Mouse (Mus musculus) lung, embryonic 15.5 days (tissue): ENCODE data around the gene Slc22a7. TPM values are rescaled to one million over a fixed set of nuclear protein-coding genes. Genes with fewer than 3 reads are reported as not detected.

ENCODE experiments used
- ATAC-seq: fragments of 200-750 bp; cut with Nextera tagmentation; 2 replicates; pipeline ENCODE4 v1.8.0; 2017; ENCODE audit warnings: moderate number of reproducible peaks, borderline replicate concordance; ENCODE audit not compliant: low FRiP score, low TSS enrichment; ENCODE audit errors: extremely low read depth
- H3K27ac ChIP-seq: fragments of 300-500 bp; sonication (generic); 2 replicates; pipeline ENCODE4 v1.5.1; 2015; ENCODE audit warnings: moderate library complexity, mild to moderate bottlenecking, inconsistent platforms
- H3K27me3 ChIP-seq: fragments of 300-500 bp; sonication (generic); 2 replicates; pipeline ENCODE4 v1.6.1; 2015; ENCODE audit warnings: inconsistent platforms
- H3K36me3 ChIP-seq: fragments of 300-500 bp; sonication (generic); 2 replicates; pipeline ENCODE4 v1.6.1; 2015; ENCODE audit warnings: inconsistent platforms
- H3K4me1 ChIP-seq: fragments of 300-500 bp; sonication (generic); 2 replicates; pipeline ENCODE4 v1.6.1; 2015; ENCODE audit warnings: inconsistent platforms
- H3K4me2 ChIP-seq: fragments of 300-500 bp; sonication (generic); 2 replicates; pipeline ENCODE4 v1.6.1; 2015; ENCODE audit warnings: inconsistent platforms, mild to moderate bottlenecking, moderate library complexity
- H3K4me3 ChIP-seq: fragments of 300-500 bp; sonication (generic); 2 replicates; pipeline ENCODE4 v1.5.1; 2015; ENCODE audit warnings: mild to moderate bottlenecking, inconsistent platforms
- H3K9ac ChIP-seq: fragments of 300-500 bp; sonication (generic); 2 replicates; pipeline ENCODE4 v1.6.1; 2015; ENCODE audit warnings: inconsistent platforms
- H3K9me3 ChIP-seq: fragments of 300-500 bp; sonication (generic); 2 replicates; pipeline ENCODE4 v1.6.1; 2016; ENCODE audit warnings: inconsistent platforms
- WGBS: fragments of 180-500 bp; shearing (Covaris S2); methylation state at CpG from one replicate; pipeline ENCODE4 v1.1.7; 2015; 5-methylcytosine and 5-hydroxymethylcytosine counted together
- polyA plus RNA-seq: library from polyadenylated mRNA; unstranded; fragments of >200 nt; fragmentation: Nextera tagmentation; extraction: Ambion mirVana; gene quantifications from 2 replicates; pipeline ENCODE4 v1.2.1, GENCODE M21; 2015

Slc22a7 gene
- polyA plus RNA-seq, 1 experiment from 2014 or later = 0.29 TPM

DNA sequence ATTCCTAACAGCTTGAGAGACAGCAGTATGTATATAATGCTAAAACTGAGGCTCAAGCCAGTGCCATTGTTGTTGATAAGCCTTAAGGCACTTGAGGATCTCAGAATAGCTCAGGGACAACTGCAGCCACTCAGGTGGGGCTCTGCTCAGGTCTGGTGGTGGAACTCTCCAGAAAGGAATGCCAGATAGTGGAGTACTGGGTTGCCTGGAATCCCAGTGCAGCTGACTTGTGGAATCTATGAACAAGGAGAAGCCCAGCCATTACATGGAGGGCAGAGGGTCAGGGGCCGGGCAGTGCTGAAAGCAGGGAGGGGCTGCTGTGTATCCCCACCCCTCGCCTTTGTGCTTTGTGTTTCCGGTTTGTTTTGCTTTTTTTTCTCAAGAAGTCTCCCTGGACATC, 20.2 kb upstream of the Slc22a7 start:
- no peak overlapping the region for H3K27ac ChIP-seq
- H3K4me1 ChIP-seq = peaks cover 34% of the 10 kb centered on the region
- peaks cover 89% of the 10 kb centered on the region for H3K27me3 ChIP-seq
- H3K36me3 ChIP-seq = no peaks in the 10 kb centered on the region
- H3K4me2 ChIP-seq = no peak overlapping the region
- whole genome bisulfite sequencing = 15% methylated on average over 3 of the region's 3 CpGs
- no peak for ATAC-seq
- H3K9me3 ChIP-seq = no peaks in the 10 kb centered on the region
- H3K9ac ChIP-seq = no peak overlapping the region
- no peak overlapping the region for H3K4me3 ChIP-seq

- Histone ChIP-seq H3K36me3 (no peaks in the 10 kb centered on the region), H3K27me3 (peaks cover 91% of the 10 kb centered on the region), H3K9me3 (no peaks in the 10 kb centered on the region), H3K4me3 (no peak overlapping the region), H3K9ac (no peak overlapping the region), H3K27ac (no peak overlapping the region), H3K4me2 (no peak overlapping the region), H3K4me1 (peaks cover 34% of the 10 kb centered on the region)
- no peak for ATAC-seq
- 11% methylated on average over 10 of the region's 10 CpGs for WGBS
Observed at GRCm38 (mm10) chr17:46457791-46458190, 19.5 kb upstream of the Slc22a7 start.

GRCm38 (mm10) chr17:46455110-46455691, 16.9 kb upstream of the Slc22a7 start:
- WGBS = under 1% methylated on average over 33 of the region's 33 CpGs
- Histone ChIP-seq H3K9ac (peak overlapping the region; percentile 23; the same call in 1 of the 2 replicates), H3K4me1 (peaks cover 23% of the 10 kb centered on the region), H3K27ac (no peak overlapping the region), H3K4me3 (peak overlapping the region; percentile 37), H3K27me3 (peaks cover 74% of the 10 kb centered on the region), H3K9me3 (no peaks in the 10 kb centered on the region), H3K4me2 (peak overlapping the region; percentile 80), H3K36me3 (no peaks in the 10 kb centered on the region)
- ATAC-seq = peak; percentile 43; the same call in 1 of the 2 replicates

DNA sequence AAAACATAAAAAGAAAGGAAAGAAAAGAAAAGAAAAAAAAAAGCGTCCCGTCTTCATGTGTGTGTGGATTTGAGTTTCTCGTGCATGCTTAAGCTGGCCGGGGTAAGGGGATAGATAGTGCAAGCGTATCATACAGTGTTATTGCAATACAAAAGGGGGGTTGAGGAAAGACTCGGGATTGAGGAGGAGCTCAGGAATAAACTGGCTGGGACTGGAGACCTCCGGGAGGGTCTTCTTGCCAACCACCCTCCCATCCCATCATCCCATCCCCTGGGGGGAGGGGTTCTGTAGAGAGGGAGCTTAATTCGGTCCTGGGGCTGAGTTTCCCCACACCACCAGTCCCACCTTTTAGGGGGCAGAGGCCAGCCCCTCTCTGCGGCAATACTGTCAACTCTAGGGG, 16.3 kb upstream of the Slc22a7 start:
- H3K9me3 ChIP-seq = no peaks in the 10 kb centered on the region
- no peaks in the 10 kb centered on the region for H3K36me3 ChIP-seq
- no peak overlapping the region for H3K9ac ChIP-seq
- peaks cover 21% of the 10 kb centered on the region for H3K4me1 ChIP-seq
- H3K27me3 ChIP-seq = peaks cover 68% of the 10 kb centered on the region
- ATAC-seq = no peak
- peak overlapping the region; percentile 80 for H3K4me2 ChIP-seq
- 1% methylated on average over 9 of the region's 9 CpGs for WGBS
- peak overlapping the region; percentile 37 for H3K4me3 ChIP-seq
- H3K27ac ChIP-seq = no peak overlapping the region

GRCm38 (mm10) chr17:46453970-46454411, 15.7 kb upstream of the Slc22a7 start:
- Histone ChIP-seq H3K36me3 (no peaks in the 10 kb centered on the region), H3K4me1 (peaks cover 21% of the 10 kb centered on the region), H3K4me3 (peak overlapping the region; percentile 37), H3K27me3 (peaks cover 62% of the 10 kb centered on the region), H3K27ac (no peak overlapping the region), H3K9me3 (no peaks in the 10 kb centered on the region), H3K4me2 (peak overlapping the region; percentile 80), H3K9ac (0 out of 2 replicates have a peak overlapping the region, but pooled peaks have one; percentile 9)
- no peak for ATAC-seq
- 3% methylated on average over 26 of the region's 26 CpGs for WGBS

DNA sequence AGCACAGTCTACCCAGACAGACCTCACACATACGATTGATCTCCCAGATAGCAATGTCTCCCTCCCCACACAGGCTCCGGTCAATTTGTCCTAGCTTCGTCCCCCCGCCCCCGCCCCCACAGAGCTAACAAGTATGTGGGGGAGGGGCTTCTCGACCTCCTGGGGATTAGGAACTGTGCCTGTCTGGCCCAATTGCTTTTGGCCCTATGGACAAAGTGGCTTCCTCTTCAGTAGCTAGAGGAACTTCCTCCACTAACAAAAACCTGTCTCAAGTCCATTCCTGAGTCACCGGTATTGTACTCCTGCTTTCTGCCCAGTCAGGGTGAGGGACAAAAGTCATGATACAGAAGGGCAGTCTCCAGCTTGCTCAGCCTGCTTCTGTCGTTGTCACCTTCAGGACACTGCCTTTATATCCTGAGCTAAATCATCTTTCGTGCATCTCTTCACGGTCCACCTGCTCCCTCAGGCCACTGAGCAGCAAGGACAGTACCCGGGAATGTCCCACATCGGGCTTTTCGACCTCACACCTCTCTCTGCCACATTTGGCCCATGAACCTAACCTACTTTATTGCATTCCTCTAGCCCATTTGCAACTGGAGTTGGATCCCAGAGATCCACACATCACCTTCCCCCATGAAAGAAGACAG, 15.2 kb upstream of the Slc22a7 start:
- Histone ChIP-seq H3K4me2 (no peak overlapping the region), H3K36me3 (no peaks in the 10 kb centered on the region), H3K27ac (no peak overlapping the region), H3K27me3 (peaks cover 57% of the 10 kb centered on the region), H3K9ac (no peak overlapping the region), H3K4me1 (peaks cover 21% of the 10 kb centered on the region), H3K9me3 (no peaks in the 10 kb centered on the region), H3K4me3 (no peak overlapping the region)
- ATAC-seq = no peak
- 7% methylated on average over 13 of the region's 13 CpGs for WGBS

DNA sequence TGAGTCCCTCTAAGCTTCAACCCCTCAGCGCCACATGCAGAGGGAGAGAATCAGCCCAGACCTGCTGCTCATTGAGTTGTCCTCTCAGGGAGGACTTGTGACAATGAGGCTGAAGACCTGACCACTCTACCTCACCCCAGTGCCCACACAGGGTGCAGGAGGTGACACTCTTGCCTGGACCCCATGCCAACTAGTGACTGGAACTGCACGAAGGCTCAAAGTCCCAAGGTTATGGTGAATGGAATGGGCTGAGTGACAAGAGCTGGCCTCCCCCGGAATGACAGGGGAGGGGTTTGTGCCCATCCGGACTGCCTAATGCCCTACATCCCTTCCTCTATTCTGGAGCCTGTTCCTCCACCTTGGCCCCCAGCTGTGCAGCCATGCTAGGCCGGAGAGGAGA, 14.4 kb upstream of the Slc22a7 start:
- peaks cover 21% of the 10 kb centered on the region for H3K4me1 ChIP-seq
- H3K4me3 ChIP-seq = no peak overlapping the region
- 47% methylated on average over 5 of the region's 5 CpGs for WGBS
- H3K27me3 ChIP-seq = peaks cover 50% of the 10 kb centered on the region
- no peak for ATAC-seq
- H3K9ac ChIP-seq = no peak overlapping the region
- no peaks in the 10 kb centered on the region for H3K9me3 ChIP-seq
- no peak overlapping the region for H3K27ac ChIP-seq
- H3K4me2 ChIP-seq = no peak overlapping the region
- no peaks in the 10 kb centered on the region for H3K36me3 ChIP-seq

DNA sequence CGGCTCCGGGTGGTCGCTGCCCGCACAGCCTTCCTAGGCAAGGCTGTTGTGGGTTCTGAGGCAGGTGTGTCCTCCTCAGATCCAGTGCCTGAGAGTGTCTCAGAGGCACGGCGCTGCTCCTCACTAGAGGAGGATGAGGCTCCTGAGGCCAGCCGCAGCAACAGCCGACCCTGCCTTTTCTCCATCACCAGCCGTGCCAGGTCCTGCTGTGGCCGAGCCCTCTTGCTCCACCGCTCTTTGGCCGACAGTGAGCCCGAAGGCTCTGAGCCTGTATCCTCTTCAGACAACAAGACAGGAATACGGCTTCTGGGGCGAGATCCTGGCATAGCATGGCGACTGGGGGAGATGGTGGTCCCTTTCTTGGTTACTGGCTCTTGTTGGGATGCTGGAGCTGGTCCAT, 8.0 kb upstream of the Slc22a7 start:
- peaks cover 14% of the 10 kb centered on the region; the same call in 1 of the 2 replicates for H3K4me1 ChIP-seq
- H3K27ac ChIP-seq = no peak overlapping the region
- 90% methylated on average over 16 of the region's 16 CpGs for WGBS
- H3K4me2 ChIP-seq = no peak overlapping the region
- H3K27me3 ChIP-seq = peaks cover 55% of the 10 kb centered on the region
- no peak overlapping the region for H3K9ac ChIP-seq
- no peaks in the 10 kb centered on the region for H3K36me3 ChIP-seq
- no peak overlapping the region for H3K4me3 ChIP-seq
- no peaks in the 10 kb centered on the region for H3K9me3 ChIP-seq
- ATAC-seq = no peak

- no peaks in the 10 kb centered on the region for H3K36me3 ChIP-seq
- H3K4me3 ChIP-seq = peak overlapping the region; percentile 39
- 2% methylated on average over 49 of the region's 50 CpGs for WGBS
- peak overlapping the region; percentile 86 for H3K4me2 ChIP-seq
- no peaks in the 10 kb centered on the region for H3K9me3 ChIP-seq
- H3K9ac ChIP-seq = peak overlapping the region; percentile 45
- peaks cover 60% of the 10 kb centered on the region for H3K27me3 ChIP-seq
- no peak overlapping the region for H3K27ac ChIP-seq
- H3K4me1 ChIP-seq = peaks cover 14% of the 10 kb centered on the region; the same call in 1 of the 2 replicates
- ATAC-seq = peak; percentile 41; the same call in 1 of the 2 replicates
Observed at GRCm38 (mm10) chr17:46444839-46445579, 6.8 kb upstream of the Slc22a7 start.

DNA sequence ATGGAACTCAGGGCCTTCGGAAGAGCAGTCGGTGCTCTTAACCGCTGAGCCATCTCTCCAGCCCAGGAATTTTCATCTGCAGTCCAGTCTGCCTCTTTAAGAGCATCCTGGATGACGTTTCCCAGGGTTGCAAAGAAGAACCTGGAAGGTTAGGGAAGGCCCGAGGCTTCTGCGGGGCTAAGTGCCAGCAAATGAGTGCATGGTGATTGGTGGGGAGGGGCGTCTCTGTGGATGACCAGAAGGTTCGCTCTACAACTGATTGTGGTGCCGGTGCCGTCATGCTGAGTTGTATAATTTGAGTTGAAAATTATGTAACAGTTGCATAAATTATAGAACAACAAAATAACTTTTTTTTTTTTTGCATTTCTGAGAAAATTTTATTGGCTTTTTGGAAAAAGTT, 919 bp upstream of the Slc22a7 start:
- Histone ChIP-seq H3K27ac (no peak overlapping the region), H3K36me3 (no peaks in the 10 kb centered on the region), H3K9ac (no peak overlapping the region), H3K9me3 (no peaks in the 10 kb centered on the region), H3K4me1 (no peaks in the 10 kb centered on the region), H3K27me3 (peaks cover 57% of the 10 kb centered on the region), H3K4me3 (no peak overlapping the region), H3K4me2 (no peak overlapping the region)
- 87% methylated on average over 10 of the region's 10 CpGs for WGBS
- no peak for ATAC-seq

DNA sequence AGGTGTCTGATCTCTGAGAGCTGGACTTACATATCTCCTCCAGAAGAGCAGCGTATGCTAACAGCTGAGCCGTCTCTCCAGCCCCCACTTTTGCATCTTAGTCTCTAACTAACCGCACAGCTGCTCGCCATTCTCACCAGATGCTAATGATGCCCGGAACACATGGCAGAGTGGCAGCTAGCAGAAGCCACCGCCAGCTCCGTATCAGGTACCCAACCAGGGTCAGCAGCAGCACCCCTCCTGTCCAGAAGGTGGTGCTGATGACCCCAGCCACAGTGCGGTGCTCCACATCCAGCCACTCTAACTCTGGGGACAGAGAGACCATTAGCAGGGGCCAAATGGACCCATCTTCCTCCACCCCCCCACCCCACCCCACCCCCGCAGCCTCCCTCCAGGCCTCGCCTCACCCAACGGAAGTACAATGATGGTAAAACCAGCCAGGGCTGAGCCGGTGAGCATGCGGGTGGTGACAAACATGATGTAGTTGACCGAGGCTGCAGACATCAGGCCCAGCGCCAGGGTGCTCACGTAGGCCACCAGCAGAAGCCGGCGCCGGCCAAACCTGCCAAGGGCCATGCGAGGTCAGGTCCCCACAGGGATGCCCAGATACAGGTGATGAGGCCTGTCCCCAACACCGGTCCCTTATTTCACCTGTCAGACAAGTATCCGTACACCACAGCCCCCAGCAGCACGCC, 1.4 kb downstream of the Slc22a7 start:
- no peak; the same call in 1 of the 2 replicates for ATAC-seq
- no peak overlapping the region for H3K4me2 ChIP-seq

More for the DNA sequence above, 1.4 kb downstream of the Slc22a7 start:
- Histone ChIP-seq H3K4me3 (no peak overlapping the region), H3K4me1 (peaks cover 4% of the 10 kb centered on the region; the same call in 1 of the 2 replicates), H3K9ac (no peak overlapping the region), H3K9me3 (no peaks in the 10 kb centered on the region), H3K27ac (no peak overlapping the region), H3K36me3 (no peaks in the 10 kb centered on the region), H3K27me3 (peaks cover 35% of the 10 kb centered on the region; the same call in 1 of the 2 replicates)
- WGBS = 25% methylated on average over 23 of the region's 23 CpGs
